Mouse (Mus musculus) lung, postnatal 0 days (tissue): ENCODE measurements around the gene Cntrob. TPM values are rescaled to one million over a fixed set of nuclear protein-coding genes. Genes with fewer than 3 reads are reported as not detected.

Experiments used
- ATAC-seq: fragments of 200-750 bp; cut with Nextera tagmentation; 2 replicates; pipeline ENCODE4 v1.8.0; 2017; ENCODE audit warnings: moderate library complexity
- DNase-seq: peaks from one replicate; pipeline ENCODE4 v3.0.0-alpha.2; 2016; ENCODE audit warnings: low spot score
- H3K27ac ChIP-seq: fragments of 300-500 bp; sonication (generic); 2 replicates; pipeline ENCODE4 v1.5.1; 2014; ENCODE audit warnings: antibody characterized with exemption, mild to moderate bottlenecking, low read length, mixed read lengths
- H3K27me3 ChIP-seq: fragments of 300-500 bp; sonication (generic); replicated peaks from 2 replicates; pipeline ENCODE4 v1.6.1; 2014; ENCODE audit warnings: low read length, mixed read lengths; ENCODE audit not compliant: insufficient read depth
- H3K36me3 ChIP-seq: fragments of 300-500 bp; sonication (generic); 2 replicates; pipeline ENCODE4 v1.6.1; 2014; ENCODE audit warnings: low read length, mixed read lengths; ENCODE audit not compliant: insufficient read depth
- H3K4me1 ChIP-seq: fragments of 300-500 bp; sonication (generic); 2 replicates; pipeline ENCODE4 v1.6.1; 2014; ENCODE audit warnings: antibody characterized with exemption, low read depth, low read length, mixed read lengths; ENCODE audit not compliant: insufficient read depth
- H3K4me2 ChIP-seq: fragments of 300-500 bp; sonication (generic); replicated peaks from 2 replicates; pipeline ENCODE4 v1.6.1; 2014; ENCODE audit warnings: low read depth, mild to moderate bottlenecking, low read length, moderate library complexity, mixed read lengths
- H3K4me3 ChIP-seq: fragments of 300-500 bp; sonication (generic); 2 replicates; pipeline ENCODE4 v1.5.1; 2014; ENCODE audit warnings: low read depth, low read length
- H3K9ac ChIP-seq: fragments of 300-500 bp; sonication (generic); replicated peaks from 2 replicates; pipeline ENCODE4 v1.6.1; 2014; ENCODE audit warnings: low read depth, mild to moderate bottlenecking
- H3K9me3 ChIP-seq: fragments of 300-500 bp; sonication (generic); 2 replicates; pipeline ENCODE4 v1.6.1; 2016; ENCODE audit warnings: low read length, mixed read lengths
- CTCF ChIP-seq: IDR thresholded peaks from 2 replicates; pipeline ENCODE4 v1.5.1; 2016; ENCODE audit warnings: antibody characterized with exemption, mild to moderate bottlenecking
- EP300 ChIP-seq: IDR thresholded peaks from 2 replicates; pipeline ENCODE4 v1.6.1; 2016; ENCODE audit warnings: antibody characterized with exemption, mild to moderate bottlenecking, control low read depth
- WGBS: fragments of 180-500 bp; shearing (Covaris S2); extraction: QIAGEN DNeasy Blood & Tissue Kit; methylation state at CpG from one replicate; pipeline ENCODE4 v1.1.7; 2014; 5-methylcytosine and 5-hydroxymethylcytosine counted together
- polyA plus RNA-seq: library from polyadenylated mRNA; unstranded; fragments of >200 nt; fragmentation: Nextera tagmentation; extraction: Ambion mirVana; gene quantifications from 2 replicates; pipeline ENCODE4 v1.2.1, GENCODE M21; 2015

The Cntrob gene
- polyA plus RNA-seq, 1 experiment from 2014 or later = 5.0 TPM

- WGBS = 84% methylated on average over 26 of the region's 26 CpGs
- no peak for DNase-seq
- no peaks in the 10 kb centered on the region for H3K4me1 ChIP-seq
- no peaks in the 10 kb centered on the region for H3K27me3 ChIP-seq
- H3K4me2 ChIP-seq = no peak overlapping the region
- no peak for ATAC-seq
- TF ChIP-seq CTCF = no peak
- no peak for TF ChIP-seq EP300
- H3K4me3 ChIP-seq = no peak overlapping the region
- no peaks in the 10 kb centered on the region for H3K9me3 ChIP-seq
- no peak overlapping the region for H3K27ac ChIP-seq
- no peak overlapping the region for H3K9ac ChIP-seq
- peaks cover 47% of the 10 kb centered on the region; the same call in 1 of the 2 replicates for H3K36me3 ChIP-seq
Observed at GRCm38 (mm10) chr11:69346441-69346840, 22.9 kb upstream of the Cntrob start.

DNA sequence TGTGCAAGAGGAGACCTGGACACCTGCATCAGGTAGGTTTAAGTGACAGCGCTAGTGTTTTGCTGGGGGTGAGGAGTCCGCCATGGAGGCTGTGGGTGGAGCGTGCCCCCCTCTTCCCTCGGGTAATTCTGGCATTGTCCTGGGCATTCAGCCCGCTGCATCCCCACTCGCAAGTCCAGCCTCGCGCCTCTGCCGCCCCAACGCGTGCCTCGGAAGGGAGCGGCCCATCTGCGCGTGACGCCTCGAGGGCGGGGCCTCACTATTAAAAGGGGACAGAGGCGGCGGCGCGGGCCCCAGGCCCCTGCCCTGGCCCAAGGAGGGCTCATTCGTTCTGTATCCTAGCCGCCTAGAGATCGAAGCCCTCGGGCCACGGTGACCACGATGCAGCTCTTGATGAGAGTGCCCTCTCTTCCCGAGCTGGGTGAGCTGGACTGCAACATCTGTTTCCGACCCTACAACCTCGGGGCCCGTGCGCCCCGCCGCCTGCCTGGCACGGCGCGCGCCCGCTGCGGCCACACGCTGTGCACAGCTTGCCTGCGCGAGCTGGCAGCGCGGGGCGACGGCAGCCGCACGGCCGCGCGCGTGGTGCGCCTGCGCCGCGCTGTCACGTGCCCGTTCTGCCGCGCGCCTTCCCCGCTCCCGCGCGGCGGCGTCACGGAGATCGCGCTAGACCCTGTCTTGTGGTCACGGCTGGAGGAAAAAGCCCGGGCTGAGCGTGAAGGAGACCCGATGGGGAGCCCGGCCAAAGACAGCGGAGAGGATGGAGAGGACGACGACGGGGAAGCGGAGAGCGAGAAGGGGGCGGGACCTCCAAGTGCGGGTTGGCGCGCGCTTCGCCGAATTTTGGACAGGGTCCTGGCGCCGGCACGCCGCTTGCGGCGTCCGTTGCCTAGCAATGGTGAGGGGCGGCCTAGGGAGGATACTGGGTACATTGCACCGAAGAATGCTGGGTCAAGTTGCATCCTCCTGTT, 16.9 kb upstream of the Cntrob start, which contains the start of gene Rnf227:
Rnf227 (plus strand) TSS at position 301 of the 971 bp plus-strand sequence.
- DNase-seq (peak; percentile 62), ATAC-seq (peak; percentile 92)
- H3K27me3 ChIP-seq = no peaks in the 10 kb centered on the region
- H3K9ac ChIP-seq = peak within 1 kb of the TSS; percentile 34
- H3K9me3 ChIP-seq = no peaks in the 10 kb centered on the region
- H3K4me3 ChIP-seq = peak within 1 kb of the TSS; percentile 50
- H3K27ac ChIP-seq = peak within 1 kb of the TSS; percentile 57
- H3K4me1 ChIP-seq = peaks cover 8% of the 10 kb centered on the region
- 2% methylated on average over 93 of the region's 99 CpGs for WGBS
- no peak for TF ChIP-seq CTCF
- TF ChIP-seq EP300 = no peak
- 0 out of 2 replicates have a peak, but pooled peaks cover 5% of the 10 kb centered on the region for H3K36me3 ChIP-seq
- peak within 1 kb of the TSS; percentile 73 for H3K4me2 ChIP-seq

GRCm38 (mm10) chr11:69334796-69335195, 11.2 kb upstream of the Cntrob start:
- no peaks in the 10 kb centered on the region for H3K9me3 ChIP-seq
- H3K4me3 ChIP-seq = no peak overlapping the region
- H3K36me3 ChIP-seq = no peaks in the 10 kb centered on the region
- 46% methylated on average over 4 of the region's 4 CpGs for WGBS
- no peak overlapping the region for H3K9ac ChIP-seq
- DNase-seq (no peak), ATAC-seq (no peak)
- no peaks in the 10 kb centered on the region for H3K27me3 ChIP-seq
- H3K4me2 ChIP-seq = no peak overlapping the region
- peaks cover 5% of the 10 kb centered on the region for H3K4me1 ChIP-seq
- no peak overlapping the region for H3K27ac ChIP-seq
- no peak for TF ChIP-seq CTCF
- no peak for TF ChIP-seq EP300

DNA sequence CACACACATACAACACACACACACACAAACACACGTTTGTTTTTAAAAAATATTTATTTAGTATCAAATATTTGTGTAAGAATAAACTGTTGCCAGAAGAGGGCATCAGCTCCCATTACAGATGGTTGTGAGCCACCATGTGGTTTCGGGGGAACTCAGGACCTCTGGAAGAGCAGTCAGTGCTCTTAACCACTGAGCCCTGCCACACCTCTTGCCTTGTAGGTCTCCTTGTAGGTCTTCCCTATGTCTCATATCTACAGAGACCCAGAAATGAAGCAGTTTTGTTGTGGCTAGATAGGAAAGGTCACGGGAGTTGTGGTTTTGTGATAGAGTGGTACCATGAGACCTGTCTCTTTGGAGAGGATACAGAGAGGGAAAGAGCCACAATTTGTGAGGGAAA, 10.3 kb upstream of the Cntrob start:
- DNase-seq (peak; percentile 51), ATAC-seq (no peak)

GRCm38 (mm10) chr11:69332713-69333253, 9.2 kb upstream of the Cntrob start:
- H3K4me1 ChIP-seq = peaks cover 5% of the 10 kb centered on the region

More for the DNA sequence above, 10.3 kb upstream of the Cntrob start:
- Histone ChIP-seq H3K9me3 (no peaks in the 10 kb centered on the region), H3K4me2 (no peak overlapping the region), H3K36me3 (no peaks in the 10 kb centered on the region), H3K9ac (no peak overlapping the region), H3K27ac (no peak overlapping the region), H3K4me3 (no peak overlapping the region), H3K27me3 (no peaks in the 10 kb centered on the region), H3K4me1 (peaks cover 5% of the 10 kb centered on the region)
- TF ChIP-seq CTCF (peak; percentile 53), EP300 (no peak)
- WGBS = 58% methylated on average over 3 of the region's 3 CpGs

GRCm38 (mm10) chr11:69331929-69332405, 8.4 kb upstream of the Cntrob start:
- ATAC-seq = peak; percentile 77
- Histone ChIP-seq H3K4me3 (peak overlapping the region; percentile 56), H3K4me1 (peaks cover 5% of the 10 kb centered on the region), H3K27ac (peak overlapping the region; percentile 54), H3K27me3 (no peaks in the 10 kb centered on the region), H3K4me2 (peak overlapping the region; percentile 66), H3K9me3 (no peaks in the 10 kb centered on the region), H3K36me3 (no peaks in the 10 kb centered on the region), H3K9ac (peak overlapping the region; percentile 54)
- under 1% methylated on average over 24 of the region's 24 CpGs for WGBS
- TF ChIP-seq CTCF = no peak
- no peak for TF ChIP-seq EP300
- peak; percentile 84 for DNase-seq

More at GRCm38 (mm10) chr11:69332713-69333253, 9.2 kb upstream of the Cntrob start:
- H3K9me3 ChIP-seq = no peaks in the 10 kb centered on the region
- no peaks in the 10 kb centered on the region for H3K27me3 ChIP-seq
- no peaks in the 10 kb centered on the region for H3K36me3 ChIP-seq
- H3K4me2 ChIP-seq = no peak overlapping the region; the same call in 1 of the 2 replicates
- no peak overlapping the region; the same call in 1 of the 2 replicates for H3K9ac ChIP-seq
- H3K27ac ChIP-seq = peak overlapping the region; percentile 54; the same call in 1 of the 2 replicates
- DNase-seq (no peak), ATAC-seq (no peak)
- H3K4me3 ChIP-seq = no peak overlapping the region
- TF ChIP-seq CTCF = no peak
- TF ChIP-seq EP300 = no peak
- WGBS = 28% methylated on average over 8 of the region's 8 CpGs
